Comparison of ENCODE assay signal across 30 mouse cellular contexts in the genomic region with DNA sequence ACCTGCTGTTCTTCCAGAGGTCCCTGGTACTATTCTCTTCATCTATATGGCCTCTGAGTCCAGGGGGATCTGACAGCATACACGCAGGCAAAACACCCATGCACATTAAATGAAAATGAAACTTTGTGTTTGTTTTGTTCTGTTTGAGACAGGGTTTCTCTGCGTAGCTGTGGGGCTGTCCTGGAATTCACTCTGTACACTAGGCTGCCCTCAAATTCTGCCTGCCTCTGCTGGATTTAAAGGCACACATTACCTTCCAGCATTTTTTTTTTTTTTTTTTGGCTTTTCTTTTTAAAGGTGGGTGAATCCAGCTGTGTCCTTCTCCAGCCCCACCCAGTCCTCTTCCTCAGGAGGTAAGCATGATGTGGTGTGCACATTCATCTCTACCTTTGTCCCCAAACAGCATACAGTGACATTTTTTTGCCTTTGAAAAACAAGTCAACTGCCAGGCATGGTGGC. TPM values are rescaled to one million over a fixed set of nuclear protein-coding genes. Genes with fewer than 3 reads are reported as not detected.
DNase-seq lines count a peak whose midpoint lies in the region; ATAC-seq and TF ChIP-seq lines count a peak whose summit lies in the region.
"Had no signal": no experiment of that assay in that cellular context is flagged by ENCODE, and none has a peak within 500 bp of the region (broad histone marks: within the 10 kb centered on the region; RNA-seq: fewer than 3 reads in every experiment).

No protein-coding gene starts in this region.

- DNase-seq in heart, adult 11 months = peak; percentile 82
- DNase-seq in heart, postnatal 10 days = no peak
- no peak for DNase-seq in thymus, adult 2 months
- DNase-seq in thymus, postnatal 25 days = no peak
- DNase-seq in induced T-regulatory cell, adult 2 months (ENCODE audit: low read depth) = peak; percentile 63
- no peak for DNase-seq in kidney, postnatal 25 days
- DNase-seq: adrenal gland, postnatal 36 days; cerebellum, adult 9-10 months; gastrocnemius, postnatal 14 days; kidney, adult 18-20 months; kidney, postnatal 10 days; right cerebral cortex, postnatal 14 days; spleen, adult 18-20 months; thymus, postnatal 14 days had no signal

- no peak for TF ChIP-seq CTCF in thymus, adult 2 months (IDR thresholded peaks at IDR 0.05; ENCODE audit: borderline replicate concordance, control insufficient read depth, extremely low read depth, insufficient read depth, low read length, poor library complexity)

- peaks cover under 1% of the 10 kb centered on the region; the same call in 1 of the 2 replicates for H3K4me1 ChIP-seq in thymus, adult 2 months (replicated peaks; ENCODE audit: control insufficient read depth, insufficient read depth, low read length)

- WGBS in thymus, adult 2 months = 86% methylated on average over 2 of the region's 2 CpGs

- intact Hi-C loops in heart, postnatal 10 days (cut with DNase I) = no loop called here

- no peak overlapping the region for H3K4me3 ChIP-seq in thymus, adult 2 months (ENCODE audit: control insufficient read depth, insufficient read depth, low read length)
- H3K4me3 ChIP-seq: embryonic facial prominence, embryonic 13.5 days; forebrain, embryonic 15.5 days; heart, embryonic 15.5 days; layer of hippocampus, adult 2 months; limb, embryonic 15.5 days had no signal

- H3K36me3 ChIP-seq in thymus, adult 2 months (ENCODE audit: control insufficient read depth, insufficient read depth, low read length) = peaks cover 29% of the 10 kb centered on the region

- no peak for ATAC-seq in megakaryocyte progenitor cell, adult 5-6 weeks (replicated peaks; ENCODE audit: poor library complexity)
- ATAC-seq: forebrain, embryonic 15.5 days; hindbrain, embryonic 16.5 days; midbrain, embryonic 16.5 days; Patski had no signal

- TF ChIP-seq POLR2A in thymus, adult 2 months (IDR thresholded peaks at IDR 0.05; ENCODE audit: control insufficient read depth, extremely low read depth, insufficient read depth, low read length, poor library complexity) = no peak

- peak overlapping the region; percentile 82 for H3K27ac ChIP-seq in thymus, adult 2 months (ENCODE audit: control insufficient read depth, insufficient read depth, low read length)
- H3K27ac ChIP-seq: embryonic facial prominence, embryonic 13.5 days; forebrain, embryonic 15.5 days; heart, embryonic 15.5 days; layer of hippocampus, adult 2 months; limb, embryonic 15.5 days had no signal

- H3K27me3 ChIP-seq in thymus, adult 2 months (ENCODE audit: control insufficient read depth, insufficient read depth, low read length) = no peaks in the 10 kb centered on the region
- H3K27me3 ChIP-seq: embryonic facial prominence, embryonic 13.5 days; forebrain, embryonic 15.5 days; heart, embryonic 15.5 days; limb, embryonic 15.5 days; Patski had no signal

RNA-seq across cellular contexts. Expression of a gene that starts 5.0 kb away (rescaled TPM):
- 1 to 10 TPM; 1.3 to 1.8 TPM for total RNA-seq in heart, postnatal 10 days (2021)
- 38.2 and 44.0 TPM in 2 replicates for polyA plus RNA-seq in thymus, adult 2 months (2012; rRNA removed)
- total RNA-seq in megakaryocyte progenitor cell, adult 5-6 weeks (2015) = 0.34 and 0.35 TPM in 2 replicates
- total RNA-seq in megakaryocyte progenitor cell, adult 5-6 weeks (2017) = 0.08 and 0.78 TPM in 2 replicates
- total RNA-seq: hematopoietic stem cell, adult 5-6 weeks; layer of hippocampus, adult 2 months had no signal
- polyA plus RNA-seq: Patski had no signal

RNA-seq across cellular contexts. Expression of a gene that starts 8.0 kb away (rescaled TPM):
- total RNA-seq in heart, postnatal 10 days (2021) = 100 to 1,000 TPM; 752 to 777 TPM
- polyA plus RNA-seq in thymus, adult 2 months (2012; rRNA removed) = 543 and 698 TPM in 2 replicates
- total RNA-seq in megakaryocyte progenitor cell, adult 5-6 weeks (2015) = 2,965 and 3,011 TPM in 2 replicates
- total RNA-seq in megakaryocyte progenitor cell, adult 5-6 weeks (2017) = 1,012 and 1,228 TPM in 2 replicates

RNA-seq across cellular contexts. Expression of a gene that starts 10.6 kb away (rescaled TPM):
- total RNA-seq in heart, postnatal 10 days (2021) = 10 to 100 TPM; 75.3 to 87.0 TPM
- polyA plus RNA-seq in thymus, adult 2 months (2012; rRNA removed) = 1,726 and 1,877 TPM in 2 replicates
- 58.2 and 67.9 TPM in 2 replicates for total RNA-seq in megakaryocyte progenitor cell, adult 5-6 weeks (2015)
- 36.6 and 46.2 TPM in 2 replicates for total RNA-seq in megakaryocyte progenitor cell, adult 5-6 weeks (2017)

RNA-seq across cellular contexts. Expression of a gene that starts 22.3 kb away (rescaled TPM):
- total RNA-seq in heart, postnatal 10 days (2021) = not detected
- not detected in 2 replicates for polyA plus RNA-seq in thymus, adult 2 months (2012; rRNA removed)
- not detected in 2 replicates for total RNA-seq in megakaryocyte progenitor cell, adult 5-6 weeks (2015)
- not detected in 2 replicates for total RNA-seq in megakaryocyte progenitor cell, adult 5-6 weeks (2017)
- total RNA-seq: adrenal gland, postnatal 36 days; gastrocnemius, postnatal 14 days; heart, adult 8-10 months; hematopoietic stem cell, adult 5-6 weeks; layer of hippocampus, adult 2 months; left cerebral cortex, postnatal 36 days; megakaryocyte-erythroid progenitor cell, adult 5-6 weeks; neutrophil, adult 5-6 weeks had no signal
- polyA plus RNA-seq: embryonic facial prominence, embryonic 13.5 days; forebrain, embryonic 15.5 days; heart, embryonic 15.5 days; limb, embryonic 15.5 days; lung, embryonic 16.5 days; Patski; stomach, embryonic 16.5 days had no signal

RNA-seq across cellular contexts. Expression of a gene that starts 22.4 kb away (rescaled TPM):
- not detected for total RNA-seq in heart, postnatal 10 days (2021)
- 0.15 TPM in 1 of 2 replicates, not detected in the other for polyA plus RNA-seq in thymus, adult 2 months (2012; rRNA removed)
- not detected in 2 replicates for total RNA-seq in megakaryocyte progenitor cell, adult 5-6 weeks (2015)
- total RNA-seq in megakaryocyte progenitor cell, adult 5-6 weeks (2017) = not detected in 2 replicates
- total RNA-seq: adrenal gland, postnatal 36 days; gastrocnemius, postnatal 14 days; heart, adult 8-10 months; hematopoietic stem cell, adult 5-6 weeks; layer of hippocampus, adult 2 months; left cerebral cortex, postnatal 36 days; megakaryocyte-erythroid progenitor cell, adult 5-6 weeks; neutrophil, adult 5-6 weeks had no signal
- polyA plus RNA-seq: embryonic facial prominence, embryonic 13.5 days; forebrain, embryonic 15.5 days; heart, embryonic 15.5 days; limb, embryonic 15.5 days; lung, embryonic 16.5 days; stomach, embryonic 16.5 days had no signal

Comparison
In these comparisons a context has a peak if more than half of its experiments do, and no peak if none do; other contexts are left out.
1. DNase-seq: peak in heart, adult 11 months (single experiment) and induced T-regulatory cell, adult 2 months (single experiment); none in heart, postnatal 10 days (0 of 2), thymus, adult 2 months (single experiment), thymus, postnatal 25 days (single experiment) and kidney, postnatal 25 days (0 of 2).